Comparison of ENCODE assay signal across 8 mouse cellular contexts in genomic region chr13:9093316-9094155, GRCm38 (mm10). TPM values are rescaled to one million over a fixed set of nuclear protein-coding genes. Genes with fewer than 3 reads are reported as not detected.
DNase-seq lines count a peak whose midpoint lies in the region; ATAC-seq and TF ChIP-seq lines count a peak whose summit lies in the region.

Gene Larp4b (plus strand): TSS chr13:9093881.

- ATAC-seq in CD4-positive, CD25-positive, alpha-beta regulatory T cell, adult 4 months: peak; percentile 95
- ATAC-seq in heart, embryonic 15.5 days (replicated peaks; ENCODE audit: insufficient number of reproducible peaks, insufficient read depth, low FRiP score, low read depth): peak; percentile 100
- ATAC-seq in liver, embryonic 14.5 days (ENCODE audit: insufficient read depth): peak; percentile 97
- peak; percentile 100 for ATAC-seq in neural tube, embryonic 11.5 days (ENCODE audit: insufficient read depth, low FRiP score, low TSS enrichment)
- ATAC-seq in stomach, postnatal 0 days (ENCODE audit: low FRiP score, low TSS enrichment): peak; percentile 100

- TF ChIP-seq CTCF in liver, embryonic 14.5 days (IDR thresholded peaks at IDR 0.05; ENCODE audit: low read depth): 0 out of 2 replicates have a peak, but pooled peaks have one; percentile 3
- TF ChIP-seq CTCF in stomach, postnatal 0 days (IDR thresholded peaks at IDR 0.05; ENCODE audit: low read depth): 0 out of 2 replicates have a peak, but pooled peaks have one; percentile 3

- H3K9me3 ChIP-seq in forebrain, embryonic 10.5 days: no peaks in the 10 kb centered on the region
- H3K9me3 ChIP-seq in heart, embryonic 15.5 days (replicated peaks): no peaks in the 10 kb centered on the region
- no peaks in the 10 kb centered on the region for H3K9me3 ChIP-seq in liver, embryonic 14.5 days (ENCODE audit: control insufficient read depth, low read length)
- no peaks in the 10 kb centered on the region for H3K9me3 ChIP-seq in neural tube, embryonic 11.5 days (ENCODE audit: control insufficient read depth, low read length)
- H3K9me3 ChIP-seq in stomach, postnatal 0 days (ENCODE audit: control insufficient read depth, low read length): no peaks in the 10 kb centered on the region

- H3K4me1 ChIP-seq in forebrain, embryonic 10.5 days: peaks cover 25% of the 10 kb centered on the region
- peaks cover 20% of the 10 kb centered on the region for H3K4me1 ChIP-seq in heart, embryonic 15.5 days (replicated peaks)
- peaks cover 30 to 32% of the 10 kb centered on the region in 2 experiments for H3K4me1 ChIP-seq in liver, embryonic 14.5 days (replicated peaks; ENCODE audit: control insufficient read depth in 2 of 2, insufficient read depth in 2 of 2, low read length in 1 of 2)
- H3K4me1 ChIP-seq in neural tube, embryonic 11.5 days (ENCODE audit: control insufficient read depth, insufficient read depth, low read length): peaks cover 7% of the 10 kb centered on the region
- no peaks in the 10 kb centered on the region; the same call in 1 of the 2 replicates for H3K4me1 ChIP-seq in stomach, postnatal 0 days (replicated peaks; ENCODE audit: control insufficient read depth, insufficient read depth)

- peak within 1 kb of the TSS; percentile 93 for H3K27ac ChIP-seq in forebrain, embryonic 10.5 days
- peak within 1 kb of the TSS; percentile 96 for H3K27ac ChIP-seq in heart, embryonic 15.5 days
- H3K27ac ChIP-seq in liver, embryonic 14.5 days: peak within 1 kb of the TSS; percentile 90
- peak within 1 kb of the TSS; percentile 83 for H3K27ac ChIP-seq in neural tube, embryonic 11.5 days (ENCODE audit: low read depth, low read length)
- peak within 1 kb of the TSS; percentile 100 for H3K27ac ChIP-seq in stomach, postnatal 0 days (replicated peaks)

- WGBS in forebrain, embryonic 10.5 days: under 1% methylated on average over 92 of the region's 92 CpGs
- WGBS in heart, embryonic 15.5 days: under 1% methylated on average over 88 of the region's 92 CpGs
- WGBS in liver, embryonic 14.5 days (ENCODE audit: insufficient replicate concordance): under 1% methylated on average over 88 of the region's 92 CpGs
- under 1% methylated on average over 78 of the region's 92 CpGs for WGBS in neural tube, embryonic 11.5 days
- WGBS in stomach, postnatal 0 days: under 1% methylated on average over 59 of the region's 92 CpGs

- peak within 1 kb of the TSS; percentile 96 for H3K9ac ChIP-seq in heart, embryonic 15.5 days
- peak within 1 kb of the TSS; percentile 98 for H3K9ac ChIP-seq in liver, embryonic 14.5 days (replicated peaks)
- peak within 1 kb of the TSS; percentile 91 for H3K9ac ChIP-seq in neural tube, embryonic 11.5 days (ENCODE audit: low read length)
- H3K9ac ChIP-seq in stomach, postnatal 0 days (ENCODE audit: low read length): peak within 1 kb of the TSS; percentile 96

- H3K27me3 ChIP-seq in forebrain, embryonic 10.5 days (ENCODE audit: poor library complexity, severe bottlenecking): no peaks in the 10 kb centered on the region
- no peaks in the 10 kb centered on the region for H3K27me3 ChIP-seq in heart, embryonic 15.5 days
- H3K27me3 ChIP-seq in liver, embryonic 14.5 days (ENCODE audit: control insufficient read depth, insufficient read depth, low read length): no peaks in the 10 kb centered on the region
- H3K27me3 ChIP-seq in neural tube, embryonic 11.5 days (ENCODE audit: control insufficient read depth, insufficient read depth, low read length): no peaks in the 10 kb centered on the region
- no peaks in the 10 kb centered on the region for H3K27me3 ChIP-seq in stomach, postnatal 0 days (ENCODE audit: control insufficient read depth, insufficient read depth, low read length)

- H3K4me3 ChIP-seq in forebrain, embryonic 10.5 days: peak within 1 kb of the TSS; percentile 99
- peak within 1 kb of the TSS; percentile 96 for H3K4me3 ChIP-seq in heart, embryonic 15.5 days
- peak within 1 kb of the TSS; percentile 94 for H3K4me3 ChIP-seq in liver, embryonic 14.5 days (ENCODE audit: insufficient read depth in 1 of 2, low read depth in 2 of 2, low read length in 2 of 2)
- peak within 1 kb of the TSS; percentile 98 for H3K4me3 ChIP-seq in neural tube, embryonic 11.5 days (ENCODE audit: low read depth, low read length)
- H3K4me3 ChIP-seq in stomach, postnatal 0 days (ENCODE audit: low read depth, low read length): peak within 1 kb of the TSS; percentile 98

- peak within 1 kb of the TSS; percentile 78 for H3K4me2 ChIP-seq in heart, embryonic 15.5 days
- H3K4me2 ChIP-seq in liver, embryonic 14.5 days (ENCODE audit: low read depth): peak within 1 kb of the TSS; percentile 89
- peak within 1 kb of the TSS; percentile 77 for H3K4me2 ChIP-seq in neural tube, embryonic 11.5 days (ENCODE audit: low read depth)
- peak within 1 kb of the TSS; percentile 71 for H3K4me2 ChIP-seq in stomach, postnatal 0 days (replicated peaks; ENCODE audit: low read depth)

- DNase-seq in c-Kit-negative CD71-positive TER-119-positive erythroid progenitor cells, embryonic 14.5 days (ENCODE audit: low read depth, low spot score): peak; percentile 90
- peak; percentile 97 for DNase-seq in forebrain, embryonic 10.5 days (ENCODE audit: extremely low spot score, low spot score)
- peak; percentile 95 to 99 for DNase-seq in kidney, postnatal 25 days
- peak; percentile 95 to 96 (median 96) for DNase-seq in liver, embryonic 14.5 days (ENCODE audit: low read depth in 3 of 3, low spot score in 3 of 3)
- DNase-seq in neural tube, embryonic 11.5 days (ENCODE audit: low spot score): peak; percentile 98
- DNase-seq in stomach, postnatal 0 days (ENCODE audit: low spot score): peak; percentile 99

- H3K36me3 ChIP-seq in forebrain, embryonic 10.5 days (replicated peaks): 0 out of 2 replicates have a peak, but pooled peaks cover 2% of the 10 kb centered on the region
- no peaks in the 10 kb centered on the region for H3K36me3 ChIP-seq in heart, embryonic 15.5 days
- peaks cover 4% of the 10 kb centered on the region; the same call in 1 of the 2 replicates for H3K36me3 ChIP-seq in liver, embryonic 14.5 days (replicated peaks; ENCODE audit: control insufficient read depth, insufficient read depth, low read depth)
- no peaks in the 10 kb centered on the region for H3K36me3 ChIP-seq in neural tube, embryonic 11.5 days (ENCODE audit: control insufficient read depth, insufficient read depth, low read length)
- no peaks in the 10 kb centered on the region for H3K36me3 ChIP-seq in stomach, postnatal 0 days (ENCODE audit: control insufficient read depth, insufficient read depth, low read length)

- TF ChIP-seq EP300 in liver, embryonic 14.5 days (IDR thresholded peaks at IDR 0.05; ENCODE audit: low read depth): no peak
- TF ChIP-seq EP300 in stomach, postnatal 0 days (optimal IDR thresholded peaks at IDR 0.05): no peak

RNA-seq across cellular contexts. Expression of gene Larp4b, which starts in this region (rescaled TPM):
- polyA plus RNA-seq in CD4-positive, CD25-positive, alpha-beta regulatory T cell, adult 4 months (2017; shearing (Covaris generic)): 10 to 100 TPM; 23.7 to 32.8 TPM
- 32.6 and 34.2 TPM in 2 replicates for polyA plus RNA-seq in forebrain, embryonic 10.5 days (2016; fragmentation: Nextera tagmentation; extraction: Ambion mirVana)
- 23.5 and 25.4 TPM in 2 replicates for polyA plus RNA-seq in heart, embryonic 15.5 days (2015; fragmentation: Nextera tagmentation; extraction: Ambion mirVana)
- 11.1 and 16.5 TPM in 2 replicates for polyA plus RNA-seq in liver, embryonic 14.5 days (2012; rRNA removed)
- polyA plus RNA-seq in liver, embryonic 14.5 days (2014; fragmentation: Nextera tagmentation; extraction: Ambion mirVana): 27.7 and 29.5 TPM in 2 replicates
- polyA plus RNA-seq in neural tube, embryonic 11.5 days (2014; fragmentation: Nextera tagmentation; extraction: Ambion mirVana): 39.3 and 40.1 TPM in 2 replicates
- 28.4 and 29.0 TPM in 2 replicates for polyA plus RNA-seq in stomach, postnatal 0 days (2015; fragmentation: Nextera tagmentation; extraction: Ambion mirVana)

Comparison
In these comparisons a context has a peak if more than half of its experiments do, and no peak if none do; other contexts are left out.
1. Peak in every context shown above with its lines: DNase-seq, ATAC-seq, H3K4me3 ChIP-seq and H3K27ac ChIP-seq.